Mouse (Mus musculus) neural tube, embryonic 10.5 days (tissue): Measurements from ENCODE around the gene Acbd6.
A peak's percentile ranks its signal among the peaks of the same experiment; 100 is the strongest.

Experiments used
- DNase-seq: peaks from one replicate; pipeline ENCODE4 v3.0.0-alpha.2; 2017; ENCODE audit warnings: low spot score; ENCODE audit errors: extremely low spot score

Acbd6 gene

DNA sequence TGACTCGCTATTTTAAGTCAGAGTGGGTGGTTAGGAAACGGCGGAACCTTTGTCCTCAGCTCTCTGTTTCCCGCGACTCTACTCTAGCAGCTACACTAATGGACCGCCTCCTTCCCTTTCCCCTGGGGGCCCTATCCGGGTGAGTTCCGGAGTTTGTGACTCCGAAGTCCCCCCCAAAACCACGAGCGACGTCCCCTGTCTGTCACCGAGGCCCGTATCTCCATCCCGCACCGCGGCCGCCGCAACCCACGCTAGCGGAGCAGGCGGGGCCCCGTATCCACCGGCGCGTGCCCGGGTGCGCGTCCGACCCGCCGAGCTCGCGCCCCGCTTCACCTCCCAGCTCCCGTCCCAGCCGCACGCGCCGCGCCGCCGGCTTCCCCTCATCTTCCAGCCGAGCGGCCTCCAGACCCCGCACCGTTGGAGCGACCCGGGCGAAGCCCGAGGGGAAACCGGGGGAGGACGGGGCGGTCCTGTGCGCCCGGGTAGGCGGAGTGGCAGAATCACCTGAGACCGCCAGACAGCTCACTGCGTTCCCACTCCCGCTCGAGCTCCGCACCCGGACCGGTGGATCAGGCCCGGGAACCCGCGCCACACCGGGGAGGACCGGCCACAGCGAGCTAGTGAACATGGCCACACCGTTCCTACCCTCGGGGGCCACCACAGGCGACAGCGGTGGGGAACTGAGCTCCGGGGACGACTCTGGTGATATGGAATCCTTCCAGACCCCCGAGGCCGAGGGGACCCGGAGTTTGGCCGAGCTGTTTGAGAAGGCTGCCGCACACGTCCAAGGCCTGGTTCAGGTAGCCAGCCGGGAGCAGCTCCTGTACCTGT, at the start of gene Acbd6:
Gene Acbd6, plus strand, starts transcription at position 109 of the 831 bp plus-strand sequence.
- peak; percentile 81 for DNase-seq

DNA sequence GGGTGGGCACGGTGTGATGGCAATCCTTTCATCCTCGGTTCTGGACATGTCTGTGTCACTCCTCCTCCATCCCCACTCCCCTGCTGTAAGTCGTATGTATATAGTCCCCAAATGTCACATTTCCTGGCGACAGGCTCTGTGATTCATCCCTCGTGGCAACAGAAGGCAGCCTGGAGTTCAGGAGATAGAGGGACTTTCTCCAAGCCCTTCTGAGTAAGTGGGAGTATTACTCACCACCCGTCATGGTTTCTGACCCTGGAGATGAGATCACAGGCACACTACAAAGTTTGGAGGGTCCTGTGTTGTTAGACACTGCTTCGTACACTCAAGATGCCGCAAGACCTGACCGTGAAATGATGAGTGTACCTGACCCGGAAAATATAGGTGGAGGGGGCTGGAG, 47.7 kb upstream of the Acbd6 start:
- no peak for DNase-seq

DNA sequence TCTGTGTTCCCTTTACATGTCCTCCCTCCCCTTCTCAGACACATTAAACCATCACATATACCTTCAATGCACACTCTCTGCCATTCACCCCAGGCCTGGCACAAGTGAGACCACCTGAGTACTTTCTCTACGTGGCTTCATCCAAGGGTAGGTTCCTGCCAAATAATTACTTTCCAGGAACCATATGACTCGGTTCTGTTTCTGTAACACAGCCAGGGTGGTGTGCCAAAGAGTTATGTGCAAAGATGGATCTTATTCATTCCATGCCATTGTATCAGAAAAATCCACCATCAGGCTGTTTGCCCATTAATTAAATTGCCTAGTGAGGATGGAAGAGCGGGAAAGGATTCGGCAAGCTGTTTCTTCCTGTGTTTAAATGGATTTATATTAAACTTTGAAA, 42.1 kb upstream of the Acbd6 start:
- DNase-seq, result no peak

- peak; percentile 48 for DNase-seq
Observed at GRCm38 (mm10) chr1:155516594-155516993, 41.3 kb upstream of the Acbd6 start.

DNA sequence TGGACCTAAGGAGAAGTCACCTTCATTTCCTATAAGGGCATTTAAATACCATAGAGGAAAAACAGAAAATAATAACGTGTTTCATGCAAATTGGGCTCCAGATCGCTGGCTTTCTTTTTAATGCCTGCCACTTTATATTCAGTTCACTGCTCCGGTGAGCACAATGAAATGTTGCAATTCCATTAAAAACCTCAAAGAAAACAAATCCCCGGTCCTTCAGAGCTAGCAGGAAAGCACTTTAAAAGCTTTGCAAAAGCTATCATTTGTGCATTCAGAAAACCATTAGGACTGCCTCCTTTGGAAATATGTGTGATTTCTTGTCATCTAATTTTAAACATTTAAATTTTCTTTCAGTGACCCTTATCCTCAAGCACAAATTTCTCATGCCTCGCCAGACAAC, 40.9 kb upstream of the Acbd6 start:
- DNase-seq, result no peak

DNA sequence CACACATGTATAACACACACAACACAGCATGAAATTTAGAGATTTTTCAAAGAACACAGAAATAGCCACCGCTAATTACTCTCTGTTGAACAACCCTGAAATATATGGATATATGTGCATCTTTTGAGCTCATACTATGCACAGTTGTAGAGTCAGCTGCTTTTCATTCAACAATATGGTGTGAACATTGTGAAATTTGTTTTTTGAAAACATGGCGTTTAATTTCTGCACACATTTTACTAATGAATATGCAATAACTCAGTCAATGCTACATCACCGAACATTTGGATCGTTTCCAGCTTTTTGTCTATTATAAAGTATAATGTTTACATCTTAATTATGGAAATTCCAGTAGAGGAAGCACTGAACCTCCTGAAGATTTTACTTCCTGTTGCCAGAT, 37.6 kb upstream of the Acbd6 start:
- no peak for DNase-seq

- DNase-seq, result no peak
Observed at GRCm38 (mm10) chr1:155522493-155522892, 35.4 kb upstream of the Acbd6 start.

- no peak for DNase-seq
Observed at GRCm38 (mm10) chr1:155526176-155526575, 31.7 kb upstream of the Acbd6 start.

- DNase-seq, result peak; percentile 24
Observed at GRCm38 (mm10) chr1:155527027-155527786, 30.7 kb upstream of the Acbd6 start.

GRCm38 (mm10) chr1:155527787-155528158, 30.1 kb upstream of the Acbd6 start:
- no peak for DNase-seq

GRCm38 (mm10) chr1:155528405-155529119, 29.4 kb upstream of the Acbd6 start:
- peak; percentile 16 for DNase-seq

- DNase-seq, result no peak
Observed at GRCm38 (mm10) chr1:155529120-155529963, 28.6 kb upstream of the Acbd6 start.

- DNase-seq, result peak; percentile 43
Observed at GRCm38 (mm10) chr1:155530561-155531457, 27.1 kb upstream of the Acbd6 start.

DNA sequence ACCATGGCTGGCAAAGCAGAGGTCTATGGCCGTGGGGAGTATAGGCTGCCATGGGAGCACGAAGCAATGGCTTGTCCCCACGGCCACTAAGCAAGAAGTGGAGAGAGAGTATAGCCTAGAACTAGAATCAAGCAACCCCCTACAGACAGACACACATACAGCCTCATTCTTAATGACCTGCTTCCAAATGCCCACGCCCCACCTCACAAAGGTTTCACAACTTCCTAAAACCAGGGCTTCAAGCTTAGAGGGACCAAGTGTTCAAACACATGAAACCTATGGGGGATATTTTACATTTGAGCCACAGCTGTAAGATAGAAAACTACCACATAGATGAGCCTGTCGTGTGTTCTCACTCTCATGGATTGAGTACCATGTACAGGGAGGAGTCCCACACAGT, 25.5 kb upstream of the Acbd6 start:
- no peak for DNase-seq

DNA sequence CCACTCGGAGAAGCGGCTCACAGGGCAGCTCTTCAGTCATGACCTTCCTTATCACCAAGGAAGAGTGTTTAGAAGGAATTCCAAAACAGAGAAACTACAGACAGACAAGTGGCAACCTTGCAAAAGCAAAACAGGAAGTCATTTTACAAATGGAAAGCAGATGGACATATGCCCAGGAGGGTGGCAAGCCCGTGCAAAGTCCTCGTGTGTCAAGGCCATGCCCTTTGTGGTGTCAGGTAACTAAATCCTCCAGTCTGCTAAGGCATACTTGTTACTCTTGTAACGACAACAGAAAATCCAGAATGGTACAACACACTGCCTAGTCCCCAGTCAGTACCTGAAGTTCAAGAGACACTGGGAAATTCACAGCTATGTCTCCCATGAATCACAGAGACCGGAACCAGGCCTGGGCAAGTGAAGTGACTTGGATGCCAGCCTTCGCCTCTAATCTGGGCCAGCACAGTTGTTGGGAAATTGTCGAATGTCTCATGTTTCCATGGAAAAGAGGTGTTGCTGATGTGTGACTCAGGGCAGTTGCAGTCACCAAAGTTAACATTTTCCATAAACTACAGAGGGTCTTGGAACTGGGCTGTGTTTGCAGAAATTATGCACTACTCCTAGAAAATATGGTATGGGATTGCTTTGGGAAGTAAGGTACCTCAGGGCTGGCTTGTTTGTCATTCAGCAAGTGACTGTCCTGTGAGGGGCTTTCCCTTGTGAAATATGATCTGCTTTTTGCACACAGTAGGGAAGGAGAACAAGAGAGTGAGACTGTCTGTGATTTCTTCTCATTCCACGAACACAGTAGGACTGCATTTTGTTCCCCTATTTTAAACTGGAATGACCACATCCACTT, 24.9 kb upstream of the Acbd6 start:
- no peak for DNase-seq

DNA sequence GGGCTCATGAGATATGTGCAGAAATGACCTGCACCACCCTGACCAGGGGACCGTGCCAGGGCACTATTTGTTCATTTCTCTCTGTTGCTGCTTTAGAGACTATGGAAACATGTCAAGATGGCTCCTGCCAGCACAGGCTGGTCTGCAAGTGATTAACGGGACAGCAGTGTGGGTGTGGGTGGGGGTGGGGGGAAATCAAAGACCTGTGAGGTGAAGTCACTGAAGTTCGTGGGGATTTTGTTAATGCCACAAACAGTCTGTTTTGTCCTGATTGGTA, 24.3 kb upstream of the Acbd6 start:
- DNase-seq, result no peak

DNA sequence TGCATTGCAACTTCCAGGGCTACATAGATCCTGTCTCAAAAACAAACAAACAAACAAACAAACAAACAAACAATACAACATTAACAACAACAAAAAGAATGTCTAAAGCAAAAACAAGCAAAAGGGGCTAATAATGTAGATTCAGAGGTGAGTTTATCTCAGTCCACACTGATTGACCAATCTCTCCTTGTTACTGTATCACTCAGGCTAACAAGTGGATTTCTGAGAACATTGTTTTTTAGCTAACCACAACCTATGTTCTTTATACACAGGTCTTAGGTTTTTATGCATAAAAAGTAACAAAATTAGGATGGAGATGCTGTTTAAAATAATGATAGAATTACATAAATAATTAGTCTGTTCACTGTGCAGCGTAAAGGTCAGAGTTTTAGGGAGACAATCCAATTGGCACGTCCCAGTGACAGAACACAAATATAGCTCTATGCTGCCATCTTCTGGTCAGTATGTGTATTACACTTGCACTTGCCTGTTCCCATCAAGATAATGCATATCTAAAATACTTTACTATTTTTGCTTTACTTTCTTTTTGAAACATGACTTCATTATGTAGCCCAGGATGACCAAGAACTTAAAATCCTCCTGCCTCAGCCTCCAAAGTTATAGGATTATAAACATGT, 20.8 kb upstream of the Acbd6 start:
- no peak for DNase-seq

GRCm38 (mm10) chr1:155538006-155538405, 19.9 kb upstream of the Acbd6 start:
- no peak for DNase-seq

- DNase-seq, result no peak
Observed at GRCm38 (mm10) chr1:155557642-155558011, 293 bp upstream of the Acbd6 start.
